Mouse (Mus musculus) C2C12 (cell line): ENCODE measurements around the gene Exoc4.

Source experiments
- CEBPB ChIP-seq: IDR thresholded peaks from one replicate; pipeline ENCODE4 v1.6.1; 2011; ENCODE audit warnings: low read depth, mild to moderate bottlenecking, control low read depth, moderate library complexity
- CTCF ChIP-seq: IDR thresholded peaks from one replicate; pipeline ENCODE4 v1.5.1; 2011; ENCODE audit not compliant: control insufficient read depth, insufficient read depth, insufficient read length
- MAX ChIP-seq: IDR thresholded peaks from one replicate; pipeline ENCODE4 v1.6.1; 2011; ENCODE audit warnings: mild to moderate bottlenecking, control low read depth
- MYOG ChIP-seq: IDR thresholded peaks from one replicate; pipeline ENCODE4 v1.6.1; 2011; ENCODE audit not compliant: control insufficient read depth, insufficient read length; ENCODE audit errors: extremely low read depth

DNA sequence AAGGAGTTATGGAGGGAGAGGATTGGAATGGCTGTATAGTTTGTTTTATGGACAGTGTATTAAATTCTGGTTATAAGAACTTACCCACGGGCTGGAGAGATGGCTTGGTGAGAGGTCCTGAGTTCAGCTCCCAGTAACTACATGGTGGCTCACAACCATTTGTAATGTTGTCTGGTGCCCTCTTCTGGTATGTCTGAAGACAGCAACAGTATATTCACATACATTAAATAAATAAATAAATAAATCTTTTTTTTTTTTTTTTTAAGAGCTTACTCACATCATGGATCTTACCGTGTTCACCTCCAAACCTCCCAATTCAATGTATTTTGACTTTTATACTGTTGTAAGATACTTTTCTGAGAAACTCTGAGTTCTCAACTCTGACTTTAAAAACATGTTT is 143.1 kb downstream of the Exoc4 start:
- TF ChIP-seq CTCF, result no peak
- TF ChIP-seq MAX, result no peak
- no peak for TF ChIP-seq MYOG
- TF ChIP-seq CEBPB, result no peak
